Mouse (Mus musculus) embryonic facial prominence, embryonic 11.5 days (tissue): ENCODE results near the gene Hmg20a. TPM values are rescaled to one million over a fixed set of nuclear protein-coding genes. Genes with fewer than 3 reads are reported as not detected.

Experiments used
- ATAC-seq: fragments of 200-750 bp; cut with Nextera tagmentation; replicated peaks from 2 replicates; pipeline ENCODE4 v1.8.0; 2017; ENCODE audit warnings: low read depth; ENCODE audit not compliant: insufficient number of reproducible peaks, low FRiP score, low TSS enrichment
- DNase-seq: peaks from one replicate; pipeline ENCODE4 v3.0.0-alpha.2; 2015; ENCODE audit warnings: low spot score
- H3K27ac ChIP-seq: fragments of 300-500 bp; sonication (generic); replicated peaks from 2 replicates; pipeline ENCODE4 v1.5.1; 2014; ENCODE audit warnings: mild to moderate bottlenecking, low read depth, low read length, control low read depth
- H3K27me3 ChIP-seq: fragments of 300-500 bp; sonication (generic); 2 replicates; pipeline ENCODE4 v1.6.1; 2014; ENCODE audit warnings: mild to moderate bottlenecking, low read length, moderate library complexity, mixed read lengths; ENCODE audit not compliant: control insufficient read depth, insufficient read depth
- H3K36me3 ChIP-seq: fragments of 300-500 bp; sonication (generic); replicated peaks from 2 replicates; pipeline ENCODE4 v1.6.1; 2014; ENCODE audit warnings: low read depth, mild to moderate bottlenecking, low read length, moderate library complexity, mixed read lengths; ENCODE audit not compliant: control insufficient read depth, insufficient read depth
- H3K4me1 ChIP-seq: fragments of 300-500 bp; sonication (generic); 2 replicates; pipeline ENCODE4 v1.6.1; 2014; ENCODE audit warnings: low read length, mixed read lengths; ENCODE audit not compliant: control insufficient read depth, insufficient read depth
- H3K4me2 ChIP-seq: fragments of 300-500 bp; sonication (generic); 2 replicates; pipeline ENCODE4 v1.6.1; 2014; ENCODE audit warnings: low read depth, mild to moderate bottlenecking, control low read depth, low read length, moderate library complexity
- H3K4me3 ChIP-seq: fragments of 300-500 bp; sonication (generic); 2 replicates; pipeline ENCODE4 v1.5.1; 2014; ENCODE audit warnings: low read depth, low read length, control low read depth
- H3K9ac ChIP-seq: fragments of 300-500 bp; sonication (generic); replicated peaks from 2 replicates; pipeline ENCODE4 v1.6.1; 2014; ENCODE audit warnings: mild to moderate bottlenecking, control low read depth, low read length
- H3K9me3 ChIP-seq: fragments of 300-500 bp; sonication (generic); replicated peaks from 2 replicates; pipeline ENCODE4 v1.6.1; 2016; ENCODE audit warnings: mild to moderate bottlenecking, low read length, inconsistent platforms, mixed read lengths; ENCODE audit not compliant: control insufficient read depth
- WGBS: fragments of 180-500 bp; shearing (Covaris S2); extraction: QIAGEN DNeasy Blood & Tissue Kit; methylation state at CpG from one replicate; pipeline ENCODE4 v1.1.7; 2014; 5-methylcytosine and 5-hydroxymethylcytosine counted together
- polyA plus RNA-seq: library from polyadenylated mRNA; unstranded; fragments of >200 nt; fragmentation: Nextera tagmentation; extraction: Ambion mirVana; gene quantifications from 2 replicates; pipeline ENCODE4 v1.2.1, GENCODE M21; 2014

Gene Hmg20a
- polyA plus RNA-seq, 1 experiment from 2014 or later = 59.2 TPM

GRCm38 (mm10) chr9:56492391-56492790 lies 74.0 kb downstream of the Hmg20a start:
- H3K36me3 ChIP-seq = peaks cover 7% of the 10 kb centered on the region
- H3K4me1 ChIP-seq = no peaks in the 10 kb centered on the region
- ATAC-seq (no peak), DNase-seq (no peak)
- H3K4me2 ChIP-seq = no peak overlapping the region
- no peak overlapping the region for H3K9ac ChIP-seq
- H3K4me3 ChIP-seq = no peak overlapping the region
- no peaks in the 10 kb centered on the region for H3K27me3 ChIP-seq
- no peak overlapping the region for H3K27ac ChIP-seq
- H3K9me3 ChIP-seq = no peaks in the 10 kb centered on the region
- 82% methylated on average over 3 of the region's 3 CpGs for WGBS

- DNase-seq (no peak), ATAC-seq (no peak)
- H3K4me1 ChIP-seq = no peaks in the 10 kb centered on the region
Observed at GRCm38 (mm10) chr9:56492916-56493315, 74.5 kb downstream of the Hmg20a start.

GRCm38 (mm10) chr9:56495088-56495487 lies 76.7 kb downstream of the Hmg20a start:
- Histone ChIP-seq H3K4me2 (no peak overlapping the region), H3K9me3 (no peaks in the 10 kb centered on the region), H3K9ac (no peak overlapping the region), H3K27me3 (no peaks in the 10 kb centered on the region), H3K36me3 (peaks cover 4% of the 10 kb centered on the region), H3K27ac (no peak overlapping the region), H3K4me1 (no peaks in the 10 kb centered on the region), H3K4me3 (no peak overlapping the region)
- DNase-seq (no peak), ATAC-seq (no peak)
- 54% methylated on average over 7 of the region's 7 CpGs for WGBS

More at GRCm38 (mm10) chr9:56492916-56493315, 74.5 kb downstream of the Hmg20a start:
- Histone ChIP-seq H3K4me2 (no peak overlapping the region), H3K4me3 (no peak overlapping the region), H3K9me3 (no peaks in the 10 kb centered on the region), H3K27me3 (no peaks in the 10 kb centered on the region), H3K9ac (no peak overlapping the region), H3K36me3 (peaks cover 7% of the 10 kb centered on the region), H3K27ac (no peak overlapping the region)
- 38% methylated on average over 1 of the region's 1 CpGs for WGBS

GRCm38 (mm10) chr9:56495795-56496232 lies 77.4 kb downstream of the Hmg20a start:
- no peak for DNase-seq
- Histone ChIP-seq H3K27ac (no peak overlapping the region), H3K4me1 (no peaks in the 10 kb centered on the region), H3K27me3 (no peaks in the 10 kb centered on the region), H3K4me2 (no peak overlapping the region), H3K36me3 (peaks cover 4% of the 10 kb centered on the region), H3K4me3 (no peak overlapping the region), H3K9ac (no peak overlapping the region), H3K9me3 (no peaks in the 10 kb centered on the region)
- no peak for ATAC-seq
- WGBS = 57% methylated on average over 5 of the region's 5 CpGs

GRCm38 (mm10) chr9:56496567-56496966 lies 78.2 kb downstream of the Hmg20a start:
- no peak for ATAC-seq
- Histone ChIP-seq H3K9ac (no peak overlapping the region), H3K9me3 (no peaks in the 10 kb centered on the region), H3K4me1 (no peaks in the 10 kb centered on the region), H3K4me2 (no peak overlapping the region), H3K36me3 (peaks cover under 1% of the 10 kb centered on the region; the same call in 1 of the 2 replicates), H3K27me3 (no peaks in the 10 kb centered on the region), H3K27ac (no peak overlapping the region), H3K4me3 (no peak overlapping the region)
- 91% methylated on average over 5 of the region's 5 CpGs for whole genome bisulfite sequencing
- no peak for DNase-seq

- H3K27ac ChIP-seq = no peak overlapping the region
- DNase-seq (no peak), ATAC-seq (no peak)
- WGBS = 83% methylated on average over 5 of the region's 5 CpGs
- H3K4me3 ChIP-seq = no peak overlapping the region
- H3K9me3 ChIP-seq = no peaks in the 10 kb centered on the region
- no peak overlapping the region for H3K4me2 ChIP-seq
- no peaks in the 10 kb centered on the region for H3K4me1 ChIP-seq
- no peaks in the 10 kb centered on the region for H3K36me3 ChIP-seq
- no peak overlapping the region for H3K9ac ChIP-seq
- no peaks in the 10 kb centered on the region for H3K27me3 ChIP-seq
Observed at GRCm38 (mm10) chr9:56497181-56497864, 78.9 kb downstream of the Hmg20a start.

- ATAC-seq (no peak), DNase-seq (no peak)
- no peak overlapping the region for H3K4me3 ChIP-seq
- no peaks in the 10 kb centered on the region for H3K36me3 ChIP-seq
- no peak overlapping the region for H3K9ac ChIP-seq
- WGBS = 83% methylated on average over 8 of the region's 8 CpGs
- no peak overlapping the region for H3K4me2 ChIP-seq
- H3K9me3 ChIP-seq = no peaks in the 10 kb centered on the region
- no peaks in the 10 kb centered on the region for H3K4me1 ChIP-seq
- no peak overlapping the region for H3K27ac ChIP-seq
- no peaks in the 10 kb centered on the region for H3K27me3 ChIP-seq
Observed at GRCm38 (mm10) chr9:56499324-56500067, 81.1 kb downstream of the Hmg20a start.
